Mouse (Mus musculus) T-helper 17 cell (primary cell): ENCODE measurements around the gene Hmox2.

ENCODE experiments used
- in situ Hi-C, 2 experiments: fragments of 300-600 bp; cut with MboI, MseI; formaldehyde crosslinking; loops; 1 replicate in 1 of 2; 2 replicates in 1 of 2; pipeline ENCODE4 v1.15.1; 2025; ENCODE audit warnings: high pct_unique_total_duplicates in 2 of 2

Hmox2 gene

DNA sequence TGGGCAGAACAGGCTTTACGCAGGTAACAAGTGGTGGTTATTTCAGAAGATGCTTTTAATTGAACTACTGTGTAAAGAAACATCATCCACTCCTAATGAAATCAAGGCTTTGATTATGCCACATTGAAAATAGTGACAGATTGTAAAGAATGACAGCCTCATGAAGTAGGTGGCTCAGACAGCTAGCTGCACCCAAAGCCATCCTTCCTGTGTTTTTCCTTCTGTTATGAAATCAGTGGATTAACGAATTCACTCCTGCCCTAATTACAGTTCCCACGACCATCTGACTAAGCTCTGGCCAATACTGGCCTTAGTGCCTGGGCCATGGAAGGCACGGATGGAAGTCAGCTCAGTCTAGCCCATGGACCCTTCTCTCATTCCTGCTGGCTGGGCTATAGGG, 52.8 kb downstream of the Hmox2 start:
- in situ Hi-C loops: loop anchor here in 1 of 2 experiments (10.0 kb wide), 1 partner anchor 306 kb away; no protein-coding TSS in a partner anchor

DNA sequence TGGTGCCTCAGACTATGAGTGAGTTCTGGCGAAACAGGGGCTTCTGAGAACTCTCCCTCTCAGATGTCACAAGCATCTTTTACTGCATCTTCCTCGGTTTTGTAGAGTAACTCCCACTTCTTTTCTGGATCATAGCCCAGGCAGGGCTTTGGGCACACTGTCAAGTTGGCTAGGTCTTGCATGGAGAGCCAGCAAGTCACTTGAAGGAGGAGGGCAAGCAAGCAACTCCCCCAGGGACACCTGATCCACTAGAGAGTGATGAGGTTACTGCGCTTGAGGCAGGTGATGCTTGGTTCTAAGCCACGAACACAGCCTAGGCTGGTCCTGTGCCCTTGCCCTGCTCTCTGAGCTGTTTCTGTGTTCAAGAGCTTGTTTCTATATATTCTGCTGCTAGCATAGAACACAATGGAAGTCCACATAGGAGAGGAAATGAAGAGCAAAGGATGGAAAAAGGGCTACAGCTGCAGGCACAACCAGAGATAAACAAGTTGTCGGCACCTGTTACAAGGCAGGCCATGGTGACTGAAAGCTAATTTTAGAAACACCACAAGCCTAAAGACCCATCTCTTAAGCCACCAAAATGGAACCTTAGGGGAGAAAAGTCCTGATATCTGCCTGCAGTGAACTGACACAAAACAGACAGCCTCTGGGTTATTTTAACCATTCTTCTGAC, 55.5 kb downstream of the Hmox2 start:
- in situ Hi-C loops: no loop called here

DNA sequence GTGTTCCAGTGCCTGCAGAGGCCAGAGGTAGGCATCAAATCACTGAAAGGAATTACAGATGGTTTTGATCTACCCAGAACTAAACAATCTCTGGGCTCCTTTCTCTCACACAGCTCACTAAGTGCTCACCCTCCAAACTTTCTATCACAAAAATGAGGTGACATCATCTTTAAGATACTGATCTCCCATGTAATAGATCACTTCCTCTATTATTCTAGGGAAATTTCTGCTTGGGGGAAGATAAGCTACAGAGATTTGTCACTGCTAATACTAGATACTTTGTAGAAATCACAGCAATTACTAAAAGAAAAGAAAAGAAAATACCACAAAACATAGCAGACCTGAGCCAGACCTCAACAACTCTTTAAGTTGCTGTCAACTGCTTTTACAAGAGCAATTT, 56.4 kb downstream of the Hmox2 start:
- in situ Hi-C loops: no loop called here

DNA sequence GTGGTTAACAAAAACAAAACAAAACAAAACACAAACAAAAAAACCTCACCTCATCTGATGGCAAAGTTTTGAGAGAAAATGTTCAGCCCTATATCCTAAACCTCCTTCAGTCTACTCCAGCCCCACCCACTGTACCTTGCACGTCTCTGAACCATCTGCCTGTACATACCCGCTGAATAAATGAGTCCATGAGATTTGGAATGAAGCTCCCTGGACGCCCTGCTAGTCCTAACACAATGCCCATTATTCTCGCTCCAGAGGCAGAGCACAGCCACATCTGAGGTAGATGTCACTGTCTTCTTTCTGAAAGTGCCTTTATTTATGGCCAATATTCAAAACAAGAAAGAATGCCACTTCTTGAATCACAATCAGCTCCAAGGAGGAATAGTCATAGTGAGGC, 59.5 kb downstream of the Hmox2 start:
- in situ Hi-C loops: loop anchor here in 1 of 2 experiments (5.0 kb wide), 1 partner anchor 68 kb away; the partner anchor contains the start of gene Nmral1

DNA sequence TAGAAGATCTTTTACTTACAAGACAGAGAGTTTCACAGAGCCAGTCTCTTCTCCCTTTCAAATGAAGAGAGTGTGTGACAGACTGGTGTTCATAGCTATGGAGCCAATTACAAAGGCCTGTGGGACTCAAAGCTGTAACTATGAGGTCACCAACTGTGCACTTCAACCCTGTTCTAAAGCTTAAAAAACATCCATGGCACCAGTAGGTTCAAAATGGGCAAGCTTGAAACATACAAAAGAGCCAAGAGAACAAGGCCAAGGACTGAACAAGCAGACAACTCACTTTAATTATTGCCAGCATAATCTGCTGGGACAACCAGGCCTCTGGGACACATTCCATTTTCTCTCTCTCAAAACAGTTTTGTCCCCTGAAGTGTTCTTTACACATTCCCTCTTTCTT, 62.0 kb downstream of the Hmox2 start:
- in situ Hi-C loops: loop anchor here in 1 of 2 experiments (5.0 kb wide), 1 partner anchor 71 kb away; the partner anchor contains the start of gene Nmral1

DNA sequence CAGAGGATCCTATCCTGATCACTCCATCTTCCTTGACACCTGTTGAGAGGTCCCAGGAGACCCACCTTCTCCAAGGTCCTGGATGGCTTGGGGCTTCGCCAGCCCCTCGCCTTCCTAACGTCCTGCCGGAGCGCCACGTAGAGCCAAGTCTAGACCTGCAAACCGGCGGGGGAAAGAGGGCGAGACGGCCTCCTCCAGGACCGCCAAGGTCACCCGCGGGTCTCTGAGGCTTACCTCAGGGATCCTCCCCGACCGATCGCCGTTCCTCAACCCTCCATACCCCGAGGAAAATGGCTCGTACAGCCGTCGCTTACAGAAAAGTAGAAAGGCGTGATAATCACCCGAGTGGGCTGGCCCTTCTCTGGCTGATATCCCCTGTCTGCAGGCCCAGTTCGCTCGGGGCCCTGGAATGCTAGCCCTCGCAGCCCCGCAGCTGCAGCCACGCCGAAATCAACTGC, 63.2 kb downstream of the Hmox2 start:
- in situ Hi-C loops: loop anchor here in 1 of 2 experiments (5.0 kb wide), 1 partner anchor 72 kb away; the partner anchor contains the start of gene Nmral1

DNA sequence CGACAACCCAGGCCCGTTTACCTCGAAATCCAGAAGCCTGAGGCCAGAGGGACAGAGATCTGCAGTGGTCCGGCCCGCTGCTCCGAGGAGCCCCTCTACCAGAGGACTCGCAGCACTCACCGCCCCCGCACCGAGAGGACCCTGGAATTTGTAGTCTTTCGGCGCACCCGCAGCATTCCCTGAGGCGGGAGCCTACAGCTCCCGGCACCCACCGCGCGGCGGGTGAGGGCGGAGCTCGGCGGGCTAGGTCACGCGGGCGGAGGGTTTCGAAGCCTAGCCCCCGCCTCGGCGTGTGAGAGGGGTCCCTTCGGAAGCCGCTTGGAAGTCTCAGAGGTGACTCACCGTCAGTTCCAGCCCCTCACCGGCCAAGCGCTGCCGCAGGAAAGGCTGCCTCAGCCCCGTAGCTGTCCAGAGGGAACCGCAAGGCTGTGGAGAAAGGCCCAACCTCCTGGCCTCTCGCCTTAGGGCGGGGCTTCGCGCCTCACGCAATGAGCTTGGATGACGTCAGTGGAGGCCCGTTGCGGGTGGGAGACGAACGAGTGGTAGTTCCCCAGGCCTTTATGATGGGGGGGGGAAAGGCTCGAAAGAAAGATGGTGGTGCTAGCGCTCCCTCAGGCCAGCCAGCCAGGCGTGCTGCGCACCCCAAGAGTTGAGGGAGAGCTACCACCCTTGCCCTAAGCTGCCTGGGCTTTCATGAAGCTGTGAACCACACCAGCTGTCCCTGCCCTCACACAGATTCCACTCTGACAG, 63.8 kb downstream of the Hmox2 start, which contains the start of gene Cdip1:
TSS of gene Cdip1 (minus strand) at position 483 of the 750 bp plus-strand sequence.
- in situ Hi-C loops: loop anchor here in 1 of 2 experiments (5.0 kb wide), 1 partner anchor 73 kb away; the partner anchor contains the start of gene Nmral1

DNA sequence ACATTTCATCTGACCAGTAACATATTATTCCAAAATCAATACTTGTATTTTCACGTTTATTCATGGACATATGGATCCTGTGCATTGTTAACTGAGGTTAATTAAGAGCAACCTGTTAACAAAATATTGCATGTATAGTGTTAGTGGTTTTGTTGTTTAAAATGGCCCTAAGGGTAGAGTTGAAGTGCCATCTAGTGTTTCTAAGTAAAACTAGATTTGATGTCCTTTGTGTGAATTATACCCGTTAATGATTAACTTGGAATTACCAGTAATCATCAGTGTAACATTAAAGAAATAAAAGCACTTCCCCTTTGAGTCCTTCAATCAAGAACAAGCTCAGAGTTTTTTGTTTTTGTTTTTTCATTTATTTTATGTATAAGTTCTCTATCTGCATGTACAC, 65.2 kb downstream of the Hmox2 start:
- in situ Hi-C loops: no loop called here

DNA sequence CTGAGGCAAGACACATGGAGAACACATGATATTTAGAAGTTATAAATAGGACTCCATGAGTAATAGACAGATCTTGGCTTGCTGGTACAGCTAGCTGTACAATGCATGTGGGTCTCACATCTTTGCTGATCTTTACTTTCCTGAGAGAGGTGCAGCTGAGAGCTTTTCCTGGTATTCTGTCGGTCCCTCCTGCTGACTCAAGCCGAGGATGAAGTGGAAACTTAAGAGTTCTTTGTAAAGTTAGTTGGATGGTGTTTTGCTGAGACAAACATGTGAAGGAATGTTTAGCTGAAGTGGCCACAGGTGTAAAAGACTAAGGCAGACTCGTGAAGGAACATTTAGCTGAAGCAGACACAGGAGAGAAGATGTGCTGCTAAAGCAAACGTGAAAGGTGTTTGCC, 70.5 kb downstream of the Hmox2 start:
- in situ Hi-C loops: no loop called here
